ENCODE assay signal across 20 mouse cellular contexts in the genomic region with DNA sequence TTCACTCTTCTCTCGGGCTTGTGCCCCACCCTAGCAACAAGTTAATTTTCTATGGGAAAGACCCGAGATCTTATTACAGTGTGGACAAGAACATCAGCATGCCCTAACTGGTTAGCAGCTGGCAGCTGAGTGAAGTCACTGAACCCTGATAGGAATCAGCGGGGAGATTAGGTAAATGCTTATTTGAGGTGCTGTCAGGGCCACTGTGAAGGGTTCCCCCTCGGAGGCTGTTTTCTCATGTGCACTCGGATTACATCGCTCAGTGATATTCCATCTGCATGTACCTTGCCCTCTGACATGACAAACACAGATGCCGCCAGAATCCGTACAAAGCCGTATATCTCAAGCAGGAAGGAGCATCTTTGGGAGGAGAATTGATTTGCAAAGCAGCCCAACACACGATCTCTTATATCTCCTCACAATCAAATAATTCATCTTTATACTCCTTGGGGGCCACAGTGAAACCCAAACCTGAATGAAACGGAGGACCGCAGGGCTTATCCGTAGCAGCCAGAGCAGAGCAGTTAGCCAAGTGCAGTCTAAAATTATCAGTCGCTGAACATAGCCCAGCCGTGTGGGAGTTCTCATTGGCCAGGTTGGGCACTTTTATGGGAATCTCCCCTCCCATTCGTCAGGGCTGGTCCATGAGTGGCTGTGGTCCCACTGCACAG.
DNase-seq lines count a peak whose midpoint lies in the region; ATAC-seq and TF ChIP-seq lines count a peak whose summit lies in the region.
"Had no signal": no experiment of that assay in that cellular context is flagged by ENCODE, and none has a peak within 500 bp of the region (broad histone marks: within the 10 kb centered on the region; RNA-seq: fewer than 3 reads in every experiment).

No protein-coding gene starts in this region.

- DNase-seq in embryo, embryonic 10.5 days (ENCODE audit: low spot score), result peak; percentile 22
- no peak for DNase-seq in embryo, embryonic 9.5 days (ENCODE audit: extremely low spot score)
- DNase-seq in kidney, adult 9 months, result no peak
- peak; percentile 11 for DNase-seq in retina, embryonic 14.5 days (ENCODE audit: low spot score)
- no peak for DNase-seq in thymus, adult 2 months
- DNase-seq in adrenal gland, postnatal 36 days, result no peak
- DNase-seq: adrenal gland, postnatal 14 days; cerebellum, adult 11 months; cerebellum, postnatal 10 days; kidney, adult 8-10 months had no signal

- no peak overlapping the region for H3K4me3 ChIP-seq in kidney, embryonic 16.5 days (ENCODE audit: low read length)
- no peak overlapping the region for H3K4me3 ChIP-seq in embryonic facial prominence, embryonic 13.5 days
- no peak overlapping the region for H3K4me3 ChIP-seq in thymus, adult 2 months (ENCODE audit: control insufficient read depth, insufficient read depth, low read length)
- H3K4me3 ChIP-seq: forebrain, embryonic 15.5 days; heart, embryonic 10.5 days; limb, embryonic 15.5 days; liver, embryonic 15.5 days; midbrain, embryonic 12.5 days; neural tube, embryonic 15.5 days had no signal

- H3K9ac ChIP-seq in kidney, embryonic 16.5 days (replicated peaks; ENCODE audit: low read length), result no peak overlapping the region
- H3K9ac ChIP-seq in embryonic facial prominence, embryonic 13.5 days, result no peak overlapping the region
- H3K9ac ChIP-seq: forebrain, embryonic 15.5 days; limb, embryonic 15.5 days; liver, embryonic 15.5 days; midbrain, embryonic 12.5 days; neural tube, embryonic 15.5 days had no signal

- H3K4me1 ChIP-seq in kidney, embryonic 16.5 days (ENCODE audit: insufficient read depth, low read length), result peaks cover 18% of the 10 kb centered on the region
- peaks cover 23% of the 10 kb centered on the region for H3K4me1 ChIP-seq in embryonic facial prominence, embryonic 13.5 days
- peaks cover 3% of the 10 kb centered on the region; the same call in 1 of the 2 replicates for H3K4me1 ChIP-seq in thymus, adult 2 months (replicated peaks; ENCODE audit: control insufficient read depth, insufficient read depth, low read length)
- H3K4me1 ChIP-seq: forebrain, embryonic 15.5 days; liver, embryonic 15.5 days; midbrain, embryonic 12.5 days; neural tube, embryonic 15.5 days had no signal

- peak; percentile 59 for ATAC-seq in kidney, embryonic 16.5 days (ENCODE audit: low FRiP score, low TSS enrichment)
- 0 out of 2 replicates have a peak, but pooled peaks have one; percentile 32 for ATAC-seq in embryonic facial prominence, embryonic 13.5 days (ENCODE audit: insufficient number of reproducible peaks, insufficient read depth, low FRiP score, low TSS enrichment, low read depth)
- ATAC-seq: forebrain, embryonic 15.5 days; Patski had no signal

- TF ChIP-seq CTCF in thymus, adult 2 months (IDR thresholded peaks at IDR 0.05; ENCODE audit: borderline replicate concordance, control insufficient read depth, extremely low read depth, insufficient read depth, low read length, poor library complexity), result no peak

- H3K27me3 ChIP-seq in kidney, embryonic 16.5 days (ENCODE audit: insufficient read depth, low read length), result no peaks in the 10 kb centered on the region
- no peaks in the 10 kb centered on the region for H3K27me3 ChIP-seq in embryonic facial prominence, embryonic 13.5 days
- H3K27me3 ChIP-seq in thymus, adult 2 months (ENCODE audit: control insufficient read depth, insufficient read depth, low read length), result no peaks in the 10 kb centered on the region
- H3K27me3 ChIP-seq: forebrain, embryonic 15.5 days; liver, embryonic 15.5 days; midbrain, embryonic 12.5 days; neural tube, embryonic 15.5 days; Patski had no signal

- no peak for TF ChIP-seq POLR2A in thymus, adult 2 months (IDR thresholded peaks at IDR 0.05; ENCODE audit: control insufficient read depth, extremely low read depth, insufficient read depth, low read length, poor library complexity)

- no peaks in the 10 kb centered on the region for H3K36me3 ChIP-seq in kidney, embryonic 16.5 days (ENCODE audit: insufficient read depth, low read length)
- H3K36me3 ChIP-seq in embryonic facial prominence, embryonic 13.5 days, result no peaks in the 10 kb centered on the region
- no peaks in the 10 kb centered on the region for H3K36me3 ChIP-seq in thymus, adult 2 months (ENCODE audit: control insufficient read depth, insufficient read depth, low read length)
- H3K36me3 ChIP-seq: forebrain, embryonic 15.5 days; heart, embryonic 10.5 days; limb, embryonic 15.5 days; liver, embryonic 15.5 days; midbrain, embryonic 12.5 days; neural tube, embryonic 15.5 days had no signal

- no peaks in the 10 kb centered on the region for H3K9me3 ChIP-seq in kidney, embryonic 16.5 days (ENCODE audit: low read length)
- no peaks in the 10 kb centered on the region for H3K9me3 ChIP-seq in embryonic facial prominence, embryonic 13.5 days
- H3K9me3 ChIP-seq: forebrain, embryonic 15.5 days; heart, embryonic 10.5 days; limb, embryonic 15.5 days; liver, embryonic 15.5 days; midbrain, embryonic 12.5 days; neural tube, embryonic 15.5 days had no signal

- H3K4me2 ChIP-seq in kidney, embryonic 16.5 days (replicated peaks; ENCODE audit: low read depth, low read length), result no peak overlapping the region
- no peak overlapping the region for H3K4me2 ChIP-seq in embryonic facial prominence, embryonic 13.5 days
- H3K4me2 ChIP-seq: forebrain, embryonic 15.5 days; limb, embryonic 15.5 days; liver, embryonic 15.5 days; midbrain, embryonic 12.5 days; neural tube, embryonic 15.5 days had no signal

- no peak overlapping the region for H3K27ac ChIP-seq in kidney, embryonic 16.5 days (ENCODE audit: low read length)
- no peak overlapping the region for H3K27ac ChIP-seq in embryonic facial prominence, embryonic 13.5 days
- no peak overlapping the region for H3K27ac ChIP-seq in thymus, adult 2 months (ENCODE audit: control insufficient read depth, insufficient read depth, low read length)
- H3K27ac ChIP-seq: forebrain, embryonic 15.5 days; heart, embryonic 10.5 days; limb, embryonic 15.5 days; liver, embryonic 15.5 days; macrophage; midbrain, embryonic 12.5 days; neural tube, embryonic 15.5 days had no signal

- 22% methylated on average over 16 of the region's 16 CpGs for WGBS in kidney, embryonic 16.5 days
- WGBS in embryonic facial prominence, embryonic 13.5 days, result 53% methylated on average over 16 of the region's 16 CpGs
- 94% methylated on average over 16 of the region's 16 CpGs for WGBS in thymus, adult 2 months

Comparison
In these comparisons a context has a peak if more than half of its experiments do, and no peak if none do; other contexts are left out.
1. DNase-seq: peak in embryo, embryonic 10.5 days (single experiment) and retina, embryonic 14.5 days (single experiment); none in embryo, embryonic 9.5 days (single experiment), kidney, adult 9 months (single experiment), thymus, adult 2 months (single experiment) and adrenal gland, postnatal 36 days (0 of 2).